Mouse (Mus musculus) midbrain, postnatal 0 days (tissue): ENCODE data around the gene Pip4k2a. TPM values are rescaled to one million over a fixed set of nuclear protein-coding genes. Genes with fewer than 3 reads are reported as not detected.

Experiments
- ATAC-seq: fragments of 200-750 bp; cut with Nextera tagmentation; 2 replicates; pipeline ENCODE4 v1.8.0; 2017; ENCODE audit warnings: moderate number of reproducible peaks, mild to moderate bottlenecking, moderate TSS enrichment, moderate library complexity; ENCODE audit not compliant: low FRiP score
- DNase-seq: peaks from one replicate; pipeline ENCODE4 v3.0.0-alpha.2; 2015; ENCODE audit warnings: low spot score
- H3K27ac ChIP-seq: fragments of 300-500 bp; sonication (generic); 2 replicates; pipeline ENCODE4 v1.5.1; 2014; ENCODE audit warnings: low read depth, mild to moderate bottlenecking, low read length, mixed read lengths
- H3K27me3 ChIP-seq: fragments of 300-500 bp; sonication (generic); 2 replicates; pipeline ENCODE4 v1.6.1; 2014; ENCODE audit warnings: low read length, control low read depth, mixed read lengths; ENCODE audit not compliant: insufficient read depth
- H3K36me3 ChIP-seq: fragments of 300-500 bp; sonication (generic); 2 replicates; pipeline ENCODE4 v1.6.1; 2014; ENCODE audit warnings: low read length, control low read depth, mixed read lengths; ENCODE audit not compliant: insufficient read depth
- H3K4me1 ChIP-seq: fragments of 300-500 bp; sonication (generic); 2 replicates; pipeline ENCODE4 v1.6.1; 2014; ENCODE audit warnings: mild to moderate bottlenecking, control low read depth, antibody characterized with exemption, low read length, mixed read lengths; ENCODE audit not compliant: insufficient read depth
- H3K4me2 ChIP-seq: fragments of 300-500 bp; sonication (generic); 2 replicates; pipeline ENCODE4 v1.6.1; 2014; ENCODE audit warnings: low read depth, mild to moderate bottlenecking, low read length, mixed read lengths; ENCODE audit not compliant: poor library complexity, severe bottlenecking
- H3K4me3 ChIP-seq: fragments of 300-500 bp; sonication (generic); 2 replicates; pipeline ENCODE4 v1.5.1; 2014; ENCODE audit warnings: low read depth, mild to moderate bottlenecking, low read length, moderate library complexity
- H3K9ac ChIP-seq: fragments of 300-500 bp; sonication (generic); replicated peaks from 2 replicates; pipeline ENCODE4 v1.6.1; 2014; ENCODE audit warnings: mild to moderate bottlenecking, low read length, moderate library complexity, mixed read lengths; ENCODE audit not compliant: poor library complexity, severe bottlenecking
- H3K9me3 ChIP-seq: fragments of 300-500 bp; sonication (generic); 2 replicates; pipeline ENCODE4 v1.6.1; 2016; ENCODE audit warnings: low read length, control low read depth
- CTCF ChIP-seq: IDR thresholded peaks from 2 replicates; pipeline ENCODE4 v1.5.1; 2016; ENCODE audit warnings: antibody characterized with exemption, mild to moderate bottlenecking
- WGBS: fragments of 180-500 bp; shearing (Covaris S2); extraction: QIAGEN DNeasy Blood & Tissue Kit; methylation state at CpG from one replicate; pipeline ENCODE4 v1.1.7; 2014; 5-methylcytosine and 5-hydroxymethylcytosine counted together
- polyA plus RNA-seq: library from polyadenylated mRNA; unstranded; fragments of >200 nt; fragmentation: Nextera tagmentation; extraction: Ambion mirVana; gene quantifications from 2 replicates; pipeline ENCODE4 v1.2.1, GENCODE M21; 2015
- total RNA-seq: library from RNA; depleted of rRNA; stranded (reverse); fragments of >200 nt; gene quantifications from 2 replicates; pipeline ENCODE4 v1.2.3, GENCODE M21; 2014

The Pip4k2a gene
- total and polyA plus RNA-seq, 2 experiments from 2014 or later, result 7.1 to 8.1 TPM

DNA sequence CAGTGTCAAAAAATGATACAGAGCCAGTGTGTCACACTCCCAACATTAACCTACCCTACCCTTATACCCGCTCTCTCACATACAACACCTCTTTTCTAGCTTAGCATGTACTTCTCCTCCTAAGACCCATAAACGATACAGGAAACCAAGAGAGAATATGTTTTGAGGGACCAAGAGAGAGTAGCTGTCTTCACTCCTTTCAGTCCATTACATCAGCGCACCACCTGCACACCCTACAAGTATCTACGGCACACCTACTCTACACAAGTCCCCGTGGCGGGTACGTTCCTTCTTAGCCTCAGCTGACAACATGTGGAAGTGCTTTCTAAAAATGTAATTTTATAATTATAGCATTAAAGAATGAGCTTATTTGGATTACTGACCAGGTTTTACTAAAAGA is 40.5 kb downstream of the Pip4k2a start:
- Histone ChIP-seq H3K4me3 (no peak overlapping the region), H3K9ac (no peak overlapping the region), H3K4me2 (no peak overlapping the region), H3K27ac (no peak overlapping the region), H3K36me3 (no peaks in the 10 kb centered on the region), H3K27me3 (no peaks in the 10 kb centered on the region), H3K9me3 (no peaks in the 10 kb centered on the region), H3K4me1 (no peaks in the 10 kb centered on the region)
- TF ChIP-seq CTCF, result no peak
- WGBS, result 96% methylated on average over 7 of the region's 7 CpGs
- DNase-seq (no peak), ATAC-seq (no peak)

DNA sequence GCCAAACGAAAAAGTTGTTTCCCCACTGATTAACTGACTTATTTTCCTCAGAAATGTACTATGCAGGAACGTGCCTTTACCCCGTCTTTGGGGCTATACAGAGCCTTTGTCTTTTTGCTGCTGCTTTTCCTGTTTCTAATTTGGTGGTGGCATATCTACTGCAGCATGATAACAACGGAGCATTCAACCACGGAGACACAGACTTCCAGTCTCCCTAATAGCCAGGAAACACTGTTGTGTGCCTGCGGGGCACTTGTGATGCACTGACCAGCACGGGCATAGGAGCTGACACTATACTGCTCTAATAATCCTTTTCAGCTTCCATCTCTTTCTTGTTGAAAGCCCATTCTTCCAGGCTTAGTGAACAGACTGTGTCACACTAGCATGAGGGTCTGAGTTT is 41.0 kb downstream of the Pip4k2a start:
- WGBS, result 49% methylated on average over 7 of the region's 7 CpGs
- H3K9ac ChIP-seq, result no peak overlapping the region
- no peak for TF ChIP-seq CTCF
- H3K9me3 ChIP-seq, result no peaks in the 10 kb centered on the region
- no peak overlapping the region for H3K4me3 ChIP-seq
- no peaks in the 10 kb centered on the region for H3K27me3 ChIP-seq
- no peak for DNase-seq
- H3K27ac ChIP-seq, result no peak overlapping the region
- no peaks in the 10 kb centered on the region for H3K4me1 ChIP-seq
- no peak for ATAC-seq
- H3K4me2 ChIP-seq, result no peak overlapping the region
- H3K36me3 ChIP-seq, result no peaks in the 10 kb centered on the region

- WGBS, result 78% methylated on average over 3 of the region's 3 CpGs
- Histone ChIP-seq H3K4me2 (no peak overlapping the region), H3K4me1 (no peaks in the 10 kb centered on the region), H3K9me3 (no peaks in the 10 kb centered on the region), H3K27ac (no peak overlapping the region), H3K9ac (no peak overlapping the region), H3K4me3 (no peak overlapping the region), H3K27me3 (no peaks in the 10 kb centered on the region), H3K36me3 (no peaks in the 10 kb centered on the region)
- DNase-seq (no peak), ATAC-seq (no peak)
- TF ChIP-seq CTCF, result no peak
Measured at GRCm38 (mm10) chr2:18956424-18956823, 41.5 kb downstream of the Pip4k2a start.

- H3K4me3 ChIP-seq, result no peak overlapping the region
- H3K9me3 ChIP-seq, result no peaks in the 10 kb centered on the region
- H3K4me1 ChIP-seq, result no peaks in the 10 kb centered on the region
- TF ChIP-seq CTCF, result no peak
- DNase-seq, result no peak
- no peaks in the 10 kb centered on the region for H3K36me3 ChIP-seq
- no peak overlapping the region for H3K4me2 ChIP-seq
- WGBS, result 93% methylated on average over 13 of the region's 13 CpGs
- H3K9ac ChIP-seq, result no peak overlapping the region
- ATAC-seq, result no peak
- no peaks in the 10 kb centered on the region for H3K27me3 ChIP-seq
- H3K27ac ChIP-seq, result no peak overlapping the region
Measured at GRCm38 (mm10) chr2:18955671-18956070, 42.3 kb downstream of the Pip4k2a start.

- no peak overlapping the region for H3K27ac ChIP-seq
- H3K4me2 ChIP-seq, result no peak overlapping the region
- H3K9me3 ChIP-seq, result no peaks in the 10 kb centered on the region
- ATAC-seq (no peak), DNase-seq (no peak)
- H3K27me3 ChIP-seq, result no peaks in the 10 kb centered on the region
- H3K36me3 ChIP-seq, result no peaks in the 10 kb centered on the region
- no peak overlapping the region for H3K4me3 ChIP-seq
- no peak for TF ChIP-seq CTCF
- no peak overlapping the region for H3K9ac ChIP-seq
- no peaks in the 10 kb centered on the region for H3K4me1 ChIP-seq
- 23% methylated on average over 4 of the region's 4 CpGs for WGBS
Measured at GRCm38 (mm10) chr2:18955022-18955421, 42.9 kb downstream of the Pip4k2a start.

- DNase-seq, result no peak
- TF ChIP-seq CTCF, result no peak
- Histone ChIP-seq H3K4me1 (no peaks in the 10 kb centered on the region), H3K9ac (no peak overlapping the region), H3K27ac (no peak overlapping the region), H3K4me2 (no peak overlapping the region), H3K4me3 (no peak overlapping the region), H3K27me3 (no peaks in the 10 kb centered on the region), H3K36me3 (no peaks in the 10 kb centered on the region), H3K9me3 (no peaks in the 10 kb centered on the region)
- no peak for ATAC-seq
- WGBS, result 60% methylated on average over 4 of the region's 4 CpGs
Measured at GRCm38 (mm10) chr2:18954422-18954821, 43.5 kb downstream of the Pip4k2a start.
